Mouse (Mus musculus): Measurements from ENCODE around the gene Axdnd1.
"Not testable (repeated sequence)": the region's sequence is repeated elsewhere in the genome, so short reads cannot be mapped to it uniquely, and the experiment has no call there.

Axdnd1 gene

GRCm38 (mm10) chr1:156323126-156323525 is 97.8 kb downstream of the Axdnd1 start:
- no peak for DNase-seq

GRCm38 (mm10) chr1:156310630-156311029 is 110.3 kb downstream of the Axdnd1 start, which contains the start of gene Nphs2:
Nphs2 (plus strand) TSS chr1:156310727.
- DNase-seq: peak in 1 of 2 experiments; percentile 39

- DNase-seq: no peak
These were observed 112.4 kb downstream of the Axdnd1 start for GRCm38 (mm10) chr1:156308595-156308994.

GRCm38 (mm10) chr1:156302911-156303749 is 117.8 kb downstream of the Axdnd1 start, which contains the start of gene Tdrd5:
Tdrd5 (minus strand) TSS chr1:156303664.
- DNase-seq: peak; percentile 7 to 63

- DNase-seq: no peak
These were observed 130.9 kb downstream of the Axdnd1 start for GRCm38 (mm10) chr1:156290016-156290415.

GRCm38 (mm10) chr1:156289222-156289587 is 131.8 kb downstream of the Axdnd1 start:
- not testable (repeated sequence) for DNase-seq

GRCm38 (mm10) chr1:156288556-156289221 is 132.3 kb downstream of the Axdnd1 start:
- no peak for DNase-seq

GRCm38 (mm10) chr1:156285541-156285896 is 135.4 kb downstream of the Axdnd1 start:
- DNase-seq: no peak

- no peak for DNase-seq
These were observed 136.0 kb downstream of the Axdnd1 start for GRCm38 (mm10) chr1:156284851-156285540.

- no peak for DNase-seq
These were observed 136.8 kb downstream of the Axdnd1 start for GRCm38 (mm10) chr1:156284207-156284606.

- no peak for DNase-seq
These were observed 140.8 kb downstream of the Axdnd1 start for GRCm38 (mm10) chr1:156280131-156280530.

GRCm38 (mm10) chr1:156273647-156274046 is 147.3 kb downstream of the Axdnd1 start:
- no peak for DNase-seq

Data from kidney, postnatal 25 days (tissue).